Mouse (Mus musculus): ENCODE data around the gene Trex1.

DNA sequence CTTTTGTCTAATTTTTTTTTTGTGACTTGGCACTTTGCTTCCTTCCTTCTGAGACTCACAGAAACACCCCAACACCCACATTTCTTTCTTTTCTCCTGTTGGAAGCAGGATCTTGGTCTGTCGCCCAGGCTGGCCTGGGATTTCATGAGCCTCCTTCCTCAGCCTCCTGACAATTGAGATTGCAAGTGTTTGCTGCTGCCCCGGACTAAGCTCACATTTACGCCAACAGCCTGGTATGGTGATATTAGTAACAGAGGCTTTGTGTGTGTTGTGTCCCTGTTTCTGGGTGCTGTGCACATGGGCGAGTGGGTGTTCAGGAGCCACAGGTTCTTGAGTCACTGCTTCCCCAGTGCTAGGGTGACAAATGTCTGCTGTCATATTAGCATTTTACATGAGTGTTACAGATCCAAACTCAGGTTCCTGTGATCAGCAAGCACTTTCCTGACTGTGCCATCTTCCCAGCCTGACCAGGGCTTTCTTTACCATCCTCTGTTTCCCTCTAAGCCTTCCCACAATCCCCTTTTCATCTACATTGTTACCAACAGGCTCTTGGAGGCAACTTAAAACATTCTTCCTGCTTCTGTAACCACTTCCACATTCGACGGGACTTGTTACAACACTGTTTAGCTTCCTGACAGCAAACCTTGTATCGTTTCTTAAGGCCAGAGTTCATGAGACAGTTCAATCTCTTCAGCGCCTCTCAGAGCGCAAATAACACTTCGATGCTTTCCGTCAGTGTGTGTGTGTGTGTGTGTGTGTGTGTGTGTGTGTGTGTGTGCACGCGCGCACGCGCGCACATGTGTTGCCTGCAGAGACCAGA lies 36.5 kb downstream of the Trex1 start:
- no peak for TF ChIP-seq EP300 (IDR thresholded peaks at IDR 0.05; ENCODE audit: low read depth)
- TF ChIP-seq CTCF (IDR thresholded peaks at IDR 0.05; ENCODE audit: low read depth) = no peak

Measured in liver, postnatal 0 days (tissue).